Mouse (Mus musculus) embryonic facial prominence, embryonic 11.5 days (tissue): ENCODE data around the gene Myt1l. TPM values are rescaled to one million over a fixed set of nuclear protein-coding genes. Genes with fewer than 3 reads are reported as not detected.

ENCODE experiments used
- ATAC-seq: fragments of 200-750 bp; cut with Nextera tagmentation; replicated peaks from 2 replicates; pipeline ENCODE4 v1.8.0; 2017; ENCODE audit warnings: low read depth; ENCODE audit not compliant: insufficient number of reproducible peaks, low FRiP score, low TSS enrichment
- DNase-seq: peaks from one replicate; pipeline ENCODE4 v3.0.0-alpha.2; 2015; ENCODE audit warnings: low spot score
- H3K27ac ChIP-seq: fragments of 300-500 bp; sonication (generic); replicated peaks from 2 replicates; pipeline ENCODE4 v1.5.1; 2014; ENCODE audit warnings: mild to moderate bottlenecking, low read depth, low read length, control low read depth
- H3K27me3 ChIP-seq: fragments of 300-500 bp; sonication (generic); 2 replicates; pipeline ENCODE4 v1.6.1; 2014; ENCODE audit warnings: mild to moderate bottlenecking, low read length, moderate library complexity, mixed read lengths; ENCODE audit not compliant: control insufficient read depth, insufficient read depth
- H3K36me3 ChIP-seq: fragments of 300-500 bp; sonication (generic); replicated peaks from 2 replicates; pipeline ENCODE4 v1.6.1; 2014; ENCODE audit warnings: low read depth, mild to moderate bottlenecking, low read length, moderate library complexity, mixed read lengths; ENCODE audit not compliant: control insufficient read depth, insufficient read depth
- H3K4me1 ChIP-seq: fragments of 300-500 bp; sonication (generic); 2 replicates; pipeline ENCODE4 v1.6.1; 2014; ENCODE audit warnings: low read length, mixed read lengths; ENCODE audit not compliant: control insufficient read depth, insufficient read depth
- H3K4me2 ChIP-seq: fragments of 300-500 bp; sonication (generic); 2 replicates; pipeline ENCODE4 v1.6.1; 2014; ENCODE audit warnings: low read depth, mild to moderate bottlenecking, control low read depth, low read length, moderate library complexity
- H3K4me3 ChIP-seq: fragments of 300-500 bp; sonication (generic); 2 replicates; pipeline ENCODE4 v1.5.1; 2014; ENCODE audit warnings: low read depth, low read length, control low read depth
- H3K9ac ChIP-seq: fragments of 300-500 bp; sonication (generic); replicated peaks from 2 replicates; pipeline ENCODE4 v1.6.1; 2014; ENCODE audit warnings: mild to moderate bottlenecking, control low read depth, low read length
- H3K9me3 ChIP-seq: fragments of 300-500 bp; sonication (generic); replicated peaks from 2 replicates; pipeline ENCODE4 v1.6.1; 2016; ENCODE audit warnings: mild to moderate bottlenecking, low read length, inconsistent platforms, mixed read lengths; ENCODE audit not compliant: control insufficient read depth
- WGBS: fragments of 180-500 bp; shearing (Covaris S2); extraction: QIAGEN DNeasy Blood & Tissue Kit; methylation state at CpG from one replicate; pipeline ENCODE4 v1.1.7; 2014; 5-methylcytosine and 5-hydroxymethylcytosine counted together
- polyA plus RNA-seq: library from polyadenylated mRNA; unstranded; fragments of >200 nt; fragmentation: Nextera tagmentation; extraction: Ambion mirVana; gene quantifications from 2 replicates; pipeline ENCODE4 v1.2.1, GENCODE M21; 2014

Myt1l gene
- polyA plus RNA-seq, 1 experiment from 2014 or later: 3.0 TPM

DNA sequence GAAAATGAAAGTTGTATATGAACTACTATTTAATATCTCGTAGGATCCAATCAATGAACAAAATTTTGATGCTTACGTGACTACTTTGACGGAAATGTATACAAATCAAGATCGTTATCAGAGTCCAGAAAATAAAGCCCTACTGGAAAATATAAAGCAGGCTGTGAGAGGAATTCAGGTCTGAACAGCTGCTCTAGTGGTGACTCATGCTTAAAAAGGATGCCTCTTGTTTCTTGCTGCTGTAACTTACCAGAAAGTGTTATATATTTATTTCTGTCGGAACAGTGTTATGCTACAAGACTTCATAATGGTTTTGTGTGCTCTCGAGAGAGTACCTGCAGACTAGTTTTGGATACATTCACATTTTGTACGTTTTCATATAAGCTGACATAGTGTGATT, 392.1 kb downstream of the Myt1l start:
- Histone ChIP-seq H3K27ac (no peak overlapping the region), H3K27me3 (no peaks in the 10 kb centered on the region), H3K9ac (no peak overlapping the region), H3K4me3 (no peak overlapping the region), H3K36me3 (no peaks in the 10 kb centered on the region), H3K4me2 (no peak overlapping the region), H3K4me1 (no peaks in the 10 kb centered on the region), H3K9me3 (no peaks in the 10 kb centered on the region)
- ATAC-seq: no peak
- DNase-seq: no peak
- 90% methylated on average over 7 of the region's 7 CpGs for WGBS

DNA sequence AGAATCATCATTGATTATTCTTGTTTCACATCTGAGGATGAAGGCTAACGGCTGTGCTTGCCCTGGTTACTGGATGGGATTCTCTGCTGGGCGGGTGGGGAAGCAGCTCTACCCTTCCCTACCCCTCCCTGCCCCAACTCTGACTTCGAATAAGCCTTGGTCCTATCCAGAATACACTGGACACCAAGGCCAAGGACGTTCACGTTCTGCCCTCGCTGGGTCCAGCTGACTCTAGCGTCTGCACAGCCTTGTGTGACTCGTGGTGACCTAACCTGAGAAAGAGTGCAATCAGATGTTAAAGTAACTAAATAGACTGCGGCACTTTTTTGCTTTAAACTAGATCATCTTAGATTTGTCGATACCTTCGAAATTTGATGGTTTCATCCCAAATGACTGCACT, 393.3 kb downstream of the Myt1l start:
- Histone ChIP-seq H3K4me3 (no peak overlapping the region), H3K4me1 (no peaks in the 10 kb centered on the region), H3K9me3 (no peaks in the 10 kb centered on the region), H3K27me3 (no peaks in the 10 kb centered on the region), H3K4me2 (no peak overlapping the region), H3K9ac (no peak overlapping the region), H3K36me3 (no peaks in the 10 kb centered on the region), H3K27ac (no peak overlapping the region)
- no peak for ATAC-seq
- 81% methylated on average over 11 of the region's 11 CpGs for WGBS
- DNase-seq: no peak

DNA sequence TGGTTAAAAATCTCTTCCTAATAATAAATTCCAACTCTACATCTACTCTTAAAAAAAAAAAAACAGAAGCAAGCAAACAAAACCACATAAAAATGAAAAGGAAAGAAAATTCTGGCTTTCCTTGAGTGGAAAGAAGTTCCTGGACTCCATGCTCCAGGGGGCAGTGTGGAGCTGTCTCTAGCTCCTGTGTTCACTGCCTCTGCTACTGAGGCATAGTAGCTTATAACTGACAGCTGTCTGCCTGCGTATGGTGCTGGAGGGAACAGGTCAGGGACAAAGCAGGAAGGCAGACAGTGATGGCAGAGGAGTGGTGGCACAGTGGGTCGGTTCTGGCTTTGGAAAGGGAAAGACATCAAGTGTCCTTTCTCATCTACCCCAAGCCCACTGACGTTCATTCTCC, 398.7 kb downstream of the Myt1l start:
- no peaks in the 10 kb centered on the region for H3K27me3 ChIP-seq
- ATAC-seq (no peak), DNase-seq (peak; percentile 78)
- no peak overlapping the region for H3K4me2 ChIP-seq
- H3K9ac ChIP-seq: no peak overlapping the region
- H3K4me3 ChIP-seq: no peak overlapping the region
- WGBS: 46% methylated on average over 3 of the region's 3 CpGs
- H3K9me3 ChIP-seq: no peaks in the 10 kb centered on the region
- no peak overlapping the region for H3K27ac ChIP-seq
- no peaks in the 10 kb centered on the region for H3K4me1 ChIP-seq
- no peaks in the 10 kb centered on the region for H3K36me3 ChIP-seq

DNA sequence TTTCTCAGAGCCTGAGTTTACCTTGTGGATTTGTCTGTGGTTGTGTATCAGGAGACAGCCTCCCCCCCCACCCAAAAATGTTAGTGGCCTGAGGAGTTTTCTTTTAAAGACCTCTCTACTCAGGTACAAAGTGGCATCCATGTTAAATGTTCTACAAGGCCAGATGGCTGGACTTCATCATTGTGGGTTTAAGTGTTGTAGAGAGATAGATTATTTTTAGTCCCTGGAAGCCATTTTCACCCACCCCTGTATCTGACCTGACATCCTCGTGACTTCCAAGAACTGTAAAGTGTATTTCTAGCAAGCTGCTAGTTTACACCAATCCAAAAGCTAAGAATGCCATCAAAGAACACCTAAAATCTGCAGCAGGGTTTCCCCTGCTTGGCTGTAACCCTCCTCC, 402.4 kb downstream of the Myt1l start:
- Histone ChIP-seq H3K27me3 (no peaks in the 10 kb centered on the region), H3K36me3 (no peaks in the 10 kb centered on the region)
- 70% methylated on average over 1 of the region's 1 CpGs for WGBS

DNA sequence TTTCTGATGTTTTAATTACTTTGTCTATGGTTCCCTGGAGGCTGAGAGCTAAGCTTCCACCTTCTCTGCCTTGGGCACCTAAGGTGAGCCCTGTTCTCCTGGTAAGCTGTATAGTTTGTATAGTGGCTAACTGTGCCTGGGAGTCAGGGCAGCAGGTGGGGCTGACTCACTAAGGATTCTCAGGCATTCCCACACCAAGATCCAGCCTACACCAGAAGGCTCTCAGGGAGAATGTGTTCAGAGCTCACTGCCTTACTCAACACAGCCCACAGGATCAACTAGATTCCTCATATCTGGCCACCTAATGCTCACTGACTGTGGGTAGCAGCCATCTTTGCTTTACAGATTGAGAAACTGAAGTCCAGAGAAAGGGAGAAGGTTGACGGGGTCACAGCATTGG, 404.8 kb downstream of the Myt1l start:
- Histone ChIP-seq H3K27ac (no peak overlapping the region), H3K9ac (no peak overlapping the region), H3K4me2 (no peak overlapping the region), H3K27me3 (no peaks in the 10 kb centered on the region), H3K4me3 (no peak overlapping the region), H3K36me3 (no peaks in the 10 kb centered on the region), H3K4me1 (no peaks in the 10 kb centered on the region), H3K9me3 (no peaks in the 10 kb centered on the region)
- ATAC-seq: no peak
- DNase-seq: no peak
- WGBS: 91% methylated on average over 1 of the region's 1 CpGs

More for the DNA sequence above, 402.4 kb downstream of the Myt1l start:
- ATAC-seq (no peak), DNase-seq (no peak)
- Histone ChIP-seq H3K4me2 (no peak overlapping the region), H3K9ac (no peak overlapping the region), H3K4me3 (no peak overlapping the region), H3K4me1 (no peaks in the 10 kb centered on the region), H3K9me3 (no peaks in the 10 kb centered on the region), H3K27ac (no peak overlapping the region)

DNA sequence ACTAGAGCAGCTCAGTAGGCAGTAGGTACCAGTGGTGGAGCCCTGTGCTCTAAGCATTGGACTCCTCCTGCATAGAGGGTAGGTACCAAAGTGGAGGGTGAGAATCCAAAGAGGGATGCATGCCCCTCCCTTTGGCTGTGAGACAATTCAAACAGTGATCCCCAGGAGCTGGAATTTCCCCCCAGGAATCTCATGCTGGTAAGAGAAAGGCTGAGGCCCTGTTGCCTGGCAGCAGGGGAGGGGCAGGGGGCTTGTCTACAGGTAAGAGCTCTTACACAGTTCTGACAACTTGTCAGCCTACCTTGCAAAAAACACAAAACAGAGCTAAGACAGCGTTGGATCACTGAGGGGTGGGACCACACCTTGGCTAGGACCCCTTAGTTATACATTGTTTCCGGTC, 405.3 kb downstream of the Myt1l start:
- WGBS: 62% methylated on average over 2 of the region's 2 CpGs
- H3K36me3 ChIP-seq: no peaks in the 10 kb centered on the region
- no peaks in the 10 kb centered on the region for H3K4me1 ChIP-seq

DNA sequence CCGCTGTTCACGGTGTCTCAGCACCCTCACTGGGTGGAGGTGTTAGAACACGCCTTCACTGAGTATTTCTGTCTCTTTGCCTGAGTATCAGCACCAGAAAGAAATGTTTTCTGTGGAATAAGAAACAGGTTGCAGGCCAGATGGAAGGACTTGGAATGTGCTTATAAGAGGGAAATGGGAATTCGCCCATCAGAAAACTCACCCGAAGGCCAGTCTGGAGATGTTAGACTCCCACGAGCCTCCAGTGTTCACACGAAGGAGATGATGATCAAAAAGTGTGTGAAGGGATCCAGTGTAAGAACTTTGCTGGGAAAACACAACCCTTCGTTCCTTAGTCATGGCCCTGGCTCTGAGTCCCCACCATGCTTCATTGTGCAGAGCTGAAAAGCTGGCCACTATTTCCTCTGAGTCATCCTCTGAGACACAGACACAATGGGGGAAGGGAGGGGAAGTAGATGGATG, 406.0 kb downstream of the Myt1l start:
- no peak for ATAC-seq
- H3K4me1 ChIP-seq: no peaks in the 10 kb centered on the region
- no peak for DNase-seq
- 76% methylated on average over 8 of the region's 8 CpGs for WGBS
- H3K4me2 ChIP-seq: no peak overlapping the region
- H3K9ac ChIP-seq: no peak overlapping the region
- H3K9me3 ChIP-seq: no peaks in the 10 kb centered on the region
- no peaks in the 10 kb centered on the region for H3K27me3 ChIP-seq
- no peaks in the 10 kb centered on the region for H3K36me3 ChIP-seq
- H3K27ac ChIP-seq: no peak overlapping the region
- H3K4me3 ChIP-seq: no peak overlapping the region

More for the DNA sequence above, 405.3 kb downstream of the Myt1l start:
- H3K27me3 ChIP-seq: no peaks in the 10 kb centered on the region
- ATAC-seq (no peak), DNase-seq (no peak)
- H3K27ac ChIP-seq: no peak overlapping the region
- no peak overlapping the region for H3K4me3 ChIP-seq
- H3K9ac ChIP-seq: no peak overlapping the region
- no peaks in the 10 kb centered on the region for H3K9me3 ChIP-seq
- H3K4me2 ChIP-seq: no peak overlapping the region

DNA sequence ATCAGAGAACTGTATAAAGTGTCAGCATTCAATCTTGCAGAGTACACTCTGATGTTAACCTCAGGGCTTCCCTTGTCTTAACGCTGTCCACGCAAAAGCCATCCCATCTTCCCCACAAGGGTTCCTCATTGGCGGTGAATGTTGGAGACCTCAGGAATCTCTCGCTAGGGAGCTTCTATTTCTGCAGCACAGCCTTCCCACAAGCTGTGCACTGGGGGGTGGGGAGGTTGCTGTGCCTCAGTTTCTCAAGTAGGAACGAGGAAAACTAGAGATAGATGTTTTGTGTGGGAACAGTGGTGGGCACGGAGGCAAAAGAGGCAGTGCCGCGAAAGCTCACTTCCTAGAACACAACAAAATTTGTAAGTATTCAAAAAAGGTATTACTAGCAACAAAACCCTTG, 409.1 kb downstream of the Myt1l start, which contains the start of gene Pxdn:
TSS of gene Pxdn (plus strand) at position 301 of the 400 bp plus-strand sequence.
- peak within 1 kb of the TSS; percentile 85 for H3K4me3 ChIP-seq
- DNase-seq: no peak
- 35% methylated on average over 8 of the region's 8 CpGs for WGBS
- H3K4me2 ChIP-seq: peak within 1 kb of the TSS; percentile 46
- no peaks in the 10 kb centered on the region for H3K27me3 ChIP-seq
- no peaks in the 10 kb centered on the region for H3K9me3 ChIP-seq
- H3K27ac ChIP-seq: peak within 1 kb of the TSS; percentile 81
- no peak for ATAC-seq
- H3K4me1 ChIP-seq: peaks cover 3% of the 10 kb centered on the region; the same call in 1 of the 2 replicates
- peak within 1 kb of the TSS; percentile 94 for H3K9ac ChIP-seq
- H3K36me3 ChIP-seq: no peaks in the 10 kb centered on the region
